Mouse (Mus musculus): ENCODE results near the gene Camta1.

Camta1 gene

GRCm38 (mm10) chr4:151156904-151157303 is 704.8 kb downstream of the Camta1 start:
- peak; percentile 85 for DNase-seq (ENCODE audit: low read depth, low spot score)

DNA sequence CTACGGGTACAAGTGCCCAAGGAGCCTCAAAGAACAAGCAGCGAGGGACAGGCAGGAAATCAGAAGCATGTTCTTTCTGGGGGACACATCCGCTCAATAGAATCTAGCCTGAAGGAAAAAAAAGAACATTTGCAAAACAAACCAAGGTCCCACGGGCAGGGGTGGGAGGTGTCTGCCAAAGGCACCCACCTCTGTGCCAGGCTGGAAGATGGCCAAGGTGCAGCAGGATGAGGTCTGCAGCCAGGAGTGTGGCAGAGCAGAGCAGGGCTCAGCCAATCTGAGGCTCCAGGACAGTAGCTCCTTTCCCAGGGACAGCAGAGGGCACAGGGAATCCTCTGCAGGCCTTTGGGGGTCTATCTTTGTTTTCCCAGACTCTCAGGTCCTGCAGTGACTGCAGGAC is 706.1 kb downstream of the Camta1 start:
- DNase-seq (ENCODE audit: low read depth, low spot score): no peak

DNA sequence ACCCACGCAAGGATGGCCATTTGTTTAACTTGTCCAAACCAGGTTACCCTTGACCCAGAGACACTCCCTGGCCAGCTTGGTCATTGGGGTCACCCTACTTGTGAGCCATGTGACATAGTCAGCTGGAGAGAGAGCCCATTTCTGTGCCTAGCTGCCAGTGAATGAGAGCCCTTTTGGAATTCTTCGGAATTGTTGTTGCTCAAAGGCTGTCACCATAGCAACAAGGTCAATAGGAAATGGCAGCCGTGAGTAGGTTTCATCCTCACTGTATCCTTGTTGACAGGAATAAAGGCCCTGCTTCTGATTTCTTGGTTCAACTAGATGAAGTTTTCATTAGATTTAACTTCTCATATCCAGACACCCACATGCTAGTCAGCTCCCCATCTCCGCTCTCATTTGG is 707.4 kb downstream of the Camta1 start:
- DNase-seq (ENCODE audit: low read depth, low spot score): no peak

DNA sequence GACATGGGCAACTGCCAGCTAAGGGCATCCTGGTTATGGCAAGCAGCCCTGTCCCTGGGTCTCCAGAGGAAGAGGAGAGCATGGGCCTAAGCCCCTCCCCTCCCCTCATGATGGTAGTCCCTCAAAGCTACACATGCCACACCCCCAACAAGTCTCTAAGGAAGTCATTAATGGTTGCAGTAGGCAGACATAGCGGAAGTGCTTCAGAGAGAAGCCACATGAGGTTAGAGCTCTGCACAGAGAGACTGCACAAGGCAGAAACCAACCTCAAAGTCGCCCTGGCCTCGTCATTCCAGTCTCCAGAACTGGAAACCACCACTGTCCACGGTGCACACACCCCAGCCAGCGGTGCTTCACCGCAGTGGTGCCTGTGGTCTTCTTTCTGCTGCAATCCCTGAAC is 709.7 kb downstream of the Camta1 start:
- DNase-seq (ENCODE audit: low read depth, low spot score): no peak

- DNase-seq (ENCODE audit: low read depth, low spot score): no peak
Observed at GRCm38 (mm10) chr4:151150842-151151241, 710.8 kb downstream of the Camta1 start.

DNA sequence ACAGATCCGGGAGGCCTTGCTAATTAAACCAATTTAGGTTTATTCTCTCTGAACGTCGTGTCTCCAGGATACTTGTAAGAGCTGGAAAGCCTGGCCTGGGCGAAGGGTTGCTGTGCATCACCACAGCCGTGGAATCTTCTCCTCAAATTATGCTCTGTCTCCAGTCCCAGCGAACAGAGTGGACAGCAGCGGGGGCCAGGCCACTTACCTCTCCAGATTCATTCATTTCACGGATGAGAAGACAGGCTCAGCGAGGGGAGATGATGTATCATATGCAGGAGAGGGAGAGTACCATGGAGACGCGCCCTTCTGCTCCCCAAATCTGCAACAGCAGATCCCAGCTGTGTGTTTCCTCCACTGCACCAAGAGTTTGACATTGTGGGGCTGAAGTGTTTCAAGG is 711.6 kb downstream of the Camta1 start:
- no peak for DNase-seq (ENCODE audit: low read depth, low spot score)

- no peak for DNase-seq (ENCODE audit: low read depth, low spot score)
Observed at GRCm38 (mm10) chr4:151147541-151147940, 714.1 kb downstream of the Camta1 start.

GRCm38 (mm10) chr4:151144121-151144520 is 717.6 kb downstream of the Camta1 start:
- DNase-seq (ENCODE audit: low read depth, low spot score): no peak

DNA sequence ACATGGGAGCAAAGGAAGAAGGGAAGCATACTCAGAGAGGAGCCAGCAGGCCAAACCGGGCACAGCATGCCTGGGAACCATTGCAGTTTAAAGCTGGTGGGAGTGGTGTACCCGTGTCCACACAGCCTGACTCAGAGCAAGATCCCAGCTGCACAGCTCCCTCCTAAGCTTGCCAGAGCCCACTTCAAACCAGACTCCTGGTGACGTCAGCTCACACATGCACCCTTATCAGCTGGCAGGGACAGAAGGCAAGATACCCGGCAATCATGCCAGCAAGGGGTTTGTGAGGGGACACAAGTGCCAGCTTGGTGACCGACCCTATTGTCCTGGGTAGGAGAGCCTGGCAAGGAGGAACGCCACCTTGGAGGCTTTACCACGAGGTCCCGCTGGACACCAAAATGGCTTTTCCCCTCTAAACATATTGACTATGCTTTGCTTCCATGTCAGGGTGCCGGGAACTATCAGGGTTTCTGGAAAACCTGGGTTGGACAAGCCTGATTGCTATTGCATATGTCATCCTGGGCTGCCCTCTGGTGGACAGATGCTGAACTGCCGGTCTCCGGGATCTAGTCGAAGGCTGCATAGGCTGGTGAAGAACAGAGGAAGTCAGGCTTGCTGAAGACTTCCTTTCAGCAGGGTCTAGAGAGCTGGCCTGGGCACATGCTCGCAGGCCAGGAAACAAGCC is 720.3 kb downstream of the Camta1 start:
- DNase-seq (ENCODE audit: low read depth, low spot score): peak; percentile 93

DNA sequence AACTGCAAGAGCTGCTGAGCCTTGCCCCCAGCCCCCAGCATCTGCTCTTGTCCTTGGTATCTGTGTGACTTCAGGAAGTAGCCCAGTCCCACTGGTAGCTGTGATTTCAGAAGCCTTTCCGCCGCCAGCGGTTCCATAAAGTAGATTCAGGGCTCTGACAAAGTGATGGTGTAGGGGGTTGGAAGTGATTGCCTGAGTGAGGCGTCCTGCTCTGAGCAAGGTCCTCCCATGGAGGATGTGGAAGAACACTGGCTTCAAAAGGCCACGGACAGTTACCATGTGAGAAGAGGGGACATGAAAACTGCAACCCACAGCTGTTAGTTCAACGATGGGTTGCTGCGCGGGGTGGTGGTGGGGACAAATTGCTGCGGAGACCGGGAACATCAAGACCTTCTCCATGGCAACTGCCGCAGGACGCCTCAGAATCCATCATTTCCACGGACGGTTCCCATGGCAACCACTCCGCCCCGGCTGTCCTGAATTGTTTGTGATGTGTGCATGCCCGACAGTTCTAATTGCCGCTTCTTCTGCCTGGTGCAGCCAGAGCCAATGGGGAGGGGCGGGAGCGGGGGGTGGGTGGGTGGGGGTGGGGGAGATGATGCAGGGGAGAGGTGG is 721.2 kb downstream of the Camta1 start:
- no peak for DNase-seq (ENCODE audit: low read depth, low spot score)

DNA sequence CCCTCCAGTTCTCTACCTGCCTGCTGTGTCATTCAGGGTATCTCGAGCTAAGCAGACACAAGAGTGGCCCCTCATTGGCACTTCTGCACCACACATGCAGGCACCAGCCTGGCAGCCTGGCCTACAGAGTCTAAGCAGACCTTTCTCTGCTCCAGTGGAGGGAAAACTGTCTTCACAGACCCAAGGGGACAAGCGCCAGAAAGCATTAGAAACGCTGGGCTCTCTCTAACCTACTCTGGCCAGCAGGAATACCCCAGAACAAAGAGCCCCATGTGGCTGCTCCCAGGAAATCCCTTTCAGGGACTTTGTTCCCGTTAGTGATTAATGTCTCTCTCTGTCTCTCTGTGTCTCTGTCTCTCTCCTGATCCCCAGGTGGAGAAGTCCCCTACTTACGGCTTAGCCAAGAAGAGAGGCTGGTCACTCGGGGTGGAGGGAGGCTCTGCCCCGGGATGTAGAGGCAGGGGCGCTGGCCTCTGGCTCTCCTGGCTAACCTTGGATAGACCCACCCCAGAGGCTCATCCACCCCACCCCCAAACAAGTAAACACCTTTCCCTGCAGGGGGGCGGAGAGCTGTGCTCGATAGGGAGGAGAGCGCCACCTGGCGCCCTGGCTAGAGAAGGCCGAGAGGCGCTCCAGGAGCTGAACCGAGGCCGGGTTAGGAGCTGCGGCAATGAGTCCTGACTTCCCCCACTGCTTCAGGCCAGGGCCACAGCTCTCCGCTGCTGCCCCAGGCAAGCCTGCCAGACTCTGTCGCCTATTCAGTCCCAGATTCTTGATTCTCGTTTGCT is 722.4 kb downstream of the Camta1 start:
- peak; percentile 61 for DNase-seq (ENCODE audit: low read depth, low spot score)

- DNase-seq (ENCODE audit: low read depth, low spot score): no peak
Observed at GRCm38 (mm10) chr4:151138586-151138985, 723.1 kb downstream of the Camta1 start.

DNA sequence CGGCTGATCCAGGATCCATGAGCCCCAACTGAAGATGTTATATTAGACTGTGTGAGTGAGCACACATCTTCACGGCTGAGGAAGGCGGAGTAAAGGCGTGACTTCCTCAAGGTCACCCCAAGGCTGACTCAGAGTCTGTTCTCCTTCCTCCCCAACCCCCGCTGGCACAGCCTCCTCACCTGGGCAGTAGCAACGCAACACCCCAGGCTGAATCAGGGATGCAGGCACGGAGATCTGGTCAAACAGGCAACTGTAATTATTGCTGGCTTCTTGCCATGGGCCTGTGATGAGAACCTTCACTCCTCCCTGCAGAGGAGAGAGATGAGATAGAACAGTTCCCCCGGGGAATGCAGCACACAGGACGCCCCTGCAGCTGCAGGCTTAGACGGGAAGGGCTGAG is 723.5 kb downstream of the Camta1 start:
- peak; percentile 14 for DNase-seq (ENCODE audit: low read depth, low spot score)

DNA sequence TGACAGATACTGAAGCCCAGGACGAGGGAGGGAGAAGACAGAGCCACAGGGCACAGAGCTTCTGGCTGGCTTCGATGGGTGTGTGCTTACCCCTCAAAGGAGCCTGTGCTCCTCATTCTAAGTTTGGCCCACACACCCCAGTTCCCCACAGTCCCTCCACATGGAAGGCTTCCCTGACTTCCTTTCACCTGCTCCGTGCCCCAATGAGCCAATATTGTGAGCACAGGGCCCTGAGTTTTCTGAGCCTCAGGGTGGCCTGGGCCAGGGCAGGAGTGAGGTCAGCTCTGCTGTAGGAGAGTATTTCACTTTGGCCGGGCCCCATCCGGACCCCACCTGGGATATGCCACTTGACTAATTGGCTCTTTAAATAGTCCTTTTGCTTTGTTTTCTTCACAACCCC is 724.0 kb downstream of the Camta1 start:
- DNase-seq (ENCODE audit: low read depth, low spot score): no peak

DNA sequence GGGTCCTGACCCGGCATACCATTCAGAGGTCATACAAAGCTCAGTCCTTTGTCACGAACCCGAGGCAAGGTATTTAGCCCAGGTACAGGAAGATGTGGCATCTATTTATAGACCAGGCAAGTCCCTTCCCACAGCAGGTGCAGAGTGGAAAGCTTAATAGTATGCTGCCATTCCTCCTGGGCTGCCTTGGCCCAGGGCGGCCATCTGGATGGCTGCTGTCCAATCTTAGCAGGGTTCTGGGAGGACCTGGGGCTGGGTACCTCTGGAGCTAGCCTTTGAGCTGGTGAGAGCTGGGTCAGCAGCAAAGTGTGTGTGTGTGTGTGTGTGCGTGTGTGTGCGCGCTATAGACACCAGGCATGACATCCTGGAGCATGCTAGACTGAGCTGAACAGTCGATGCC is 726.2 kb downstream of the Camta1 start:
- DNase-seq (ENCODE audit: low read depth, low spot score): no peak

DNA sequence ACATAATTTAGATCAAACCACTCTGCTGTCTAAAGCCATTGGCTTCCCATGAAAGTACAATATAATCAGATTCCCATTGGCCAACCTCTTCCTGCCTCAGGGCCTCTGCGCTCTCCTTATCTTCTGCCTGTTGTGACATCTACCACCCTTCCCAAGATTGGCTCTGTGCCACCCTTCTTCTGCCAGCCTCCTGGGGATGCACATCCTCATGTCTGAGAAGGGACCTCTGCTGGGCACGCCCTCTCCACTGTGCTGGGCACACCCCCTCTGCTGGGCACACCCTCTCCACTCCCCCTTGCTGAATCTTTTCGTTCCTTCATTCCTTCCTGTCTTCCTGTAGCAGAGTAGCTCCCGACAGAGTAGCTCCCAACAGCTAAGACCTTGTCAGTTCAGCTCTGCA is 727.9 kb downstream of the Camta1 start:
- DNase-seq (ENCODE audit: low read depth, low spot score): no peak

- DNase-seq (ENCODE audit: low read depth, low spot score): no peak
Observed at GRCm38 (mm10) chr4:151132493-151132892, 729.2 kb downstream of the Camta1 start.

GRCm38 (mm10) chr4:151130756-151131490 is 730.8 kb downstream of the Camta1 start:
- DNase-seq (ENCODE audit: low read depth, low spot score): no peak

- no peak for DNase-seq (ENCODE audit: low read depth, low spot score)
Observed at GRCm38 (mm10) chr4:151129725-151130557, 731.7 kb downstream of the Camta1 start.

DNA sequence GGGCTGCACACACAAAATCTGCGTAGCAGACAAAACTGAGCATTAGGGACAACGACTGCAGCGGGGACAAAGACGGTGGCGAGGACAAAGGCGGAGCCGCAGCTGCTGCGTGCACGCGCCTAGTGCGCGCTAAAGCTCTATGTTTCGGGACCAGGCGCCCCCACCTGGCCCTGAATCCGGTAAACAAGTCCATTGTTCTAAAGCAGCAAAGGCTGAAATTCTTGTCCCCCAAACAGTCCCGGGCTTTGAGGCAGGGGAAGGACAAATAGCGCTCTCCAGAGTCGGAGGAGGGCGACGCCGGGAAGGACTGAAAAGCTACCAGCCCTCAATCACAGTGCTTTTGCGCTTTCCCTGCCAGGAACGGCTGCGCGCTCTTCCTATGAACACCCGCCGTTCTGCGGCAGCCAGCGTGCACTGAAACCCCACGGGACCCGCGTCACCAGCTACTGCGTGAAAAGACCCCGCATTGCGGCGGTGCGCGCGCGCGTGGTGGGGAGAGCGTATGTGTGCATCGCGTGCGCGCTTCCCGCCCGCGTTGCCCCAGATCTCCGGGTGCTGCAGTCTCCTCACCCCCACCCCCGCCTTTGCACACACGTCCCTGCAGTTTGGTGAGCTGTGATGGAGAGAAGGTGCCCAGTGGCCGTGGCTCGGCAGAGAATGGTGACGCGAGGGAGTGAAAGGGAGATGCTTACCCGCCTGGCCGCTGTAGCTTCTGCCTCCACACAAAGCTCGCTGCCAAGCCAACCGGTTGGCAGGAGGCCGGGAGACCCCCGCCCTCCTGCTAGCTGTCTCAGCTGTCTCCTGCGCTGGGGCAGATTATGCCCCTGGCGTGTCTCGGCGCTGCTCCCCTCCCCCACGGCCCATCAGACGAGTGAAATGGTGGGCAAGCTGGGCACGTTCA is 732.8 kb downstream of the Camta1 start:
- DNase-seq (ENCODE audit: low read depth, low spot score): no peak

Data from 3T3-L1 (cell line).